In the genomic region with DNA sequence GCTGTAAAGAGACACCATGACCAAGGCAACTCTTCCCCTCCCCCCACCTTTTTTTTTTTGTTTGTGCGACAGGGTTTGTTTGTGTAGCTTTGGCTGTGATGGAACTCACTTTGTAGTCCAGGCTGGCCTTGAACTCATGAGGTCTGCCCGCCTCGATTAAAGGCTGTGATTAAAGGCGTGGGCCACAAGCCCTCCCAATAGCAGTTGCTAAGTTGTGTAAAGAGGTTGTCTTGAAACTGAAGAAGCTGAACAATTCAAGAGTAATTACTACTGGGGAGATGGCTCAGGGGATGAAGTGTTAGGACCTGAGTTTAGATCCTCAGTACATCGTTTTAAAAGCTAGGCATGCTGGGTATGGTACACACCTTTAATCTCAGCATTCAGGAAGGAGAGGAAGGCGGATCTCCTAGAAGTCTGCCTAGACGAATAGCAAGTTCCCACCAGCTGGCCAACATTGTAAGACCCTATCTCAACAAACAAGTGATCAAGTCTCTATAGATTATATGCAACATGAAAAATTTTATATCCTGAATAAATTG, we compare ENCODE assay signal across 8 mouse cellular contexts. TPM values are rescaled to one million over a fixed set of nuclear protein-coding genes. Genes with fewer than 3 reads are reported as not detected.
DNase-seq lines count a peak whose midpoint lies in the region; ATAC-seq lines count a peak whose summit lies in the region.

No protein-coding gene starts in this region.

- 54% methylated on average over 7 of the region's 7 CpGs for WGBS in lung, embryonic 15.5 days
- WGBS in forebrain, embryonic 12.5 days = 69% methylated on average over 7 of the region's 7 CpGs
- 70% methylated on average over 7 of the region's 7 CpGs for WGBS in limb, embryonic 11.5 days
- 70% methylated on average over 7 of the region's 7 CpGs for WGBS in neural tube, embryonic 15.5 days

- H3K4me3 ChIP-seq in lung, embryonic 15.5 days = peak overlapping the region; percentile 67
- H3K4me3 ChIP-seq in forebrain, embryonic 12.5 days (replicated peaks) = peak overlapping the region; percentile 57
- peak overlapping the region; percentile 84 for H3K4me3 ChIP-seq in limb, embryonic 11.5 days (ENCODE audit: low read depth, low read length)
- peak overlapping the region; percentile 63 for H3K4me3 ChIP-seq in neural tube, embryonic 15.5 days (replicated peaks)

- peak overlapping the region; percentile 32 for H3K27ac ChIP-seq in lung, embryonic 15.5 days
- H3K27ac ChIP-seq in forebrain, embryonic 12.5 days = peak overlapping the region; percentile 33; the same call in 1 of the 2 replicates
- H3K27ac ChIP-seq in limb, embryonic 11.5 days (replicated peaks; ENCODE audit: low read depth, low read length) = no peak overlapping the region
- H3K27ac ChIP-seq in neural tube, embryonic 15.5 days (replicated peaks) = peak overlapping the region; percentile 81

- no peak for DNase-seq in lung, adult 18-20 months
- no peak for DNase-seq in limb, embryonic 11.5 days (ENCODE audit: low spot score)
- DNase-seq in adrenal gland, adult 18-20 months (ENCODE audit: low spot score in 2 of 2) = no peak
- DNase-seq in adrenal gland, adult 8-10 months = no peak
- DNase-seq in kidney, adult 18-20 months = no peak

- peaks cover 15% of the 10 kb centered on the region for H3K4me1 ChIP-seq in lung, embryonic 15.5 days
- H3K4me1 ChIP-seq in forebrain, embryonic 12.5 days = peaks cover 19% of the 10 kb centered on the region
- peaks cover 5% of the 10 kb centered on the region; the same call in 1 of the 2 replicates for H3K4me1 ChIP-seq in limb, embryonic 11.5 days (ENCODE audit: control insufficient read depth, insufficient read depth, low read length)
- H3K4me1 ChIP-seq in neural tube, embryonic 15.5 days = peaks cover 24% of the 10 kb centered on the region

- no peaks in the 10 kb centered on the region for H3K27me3 ChIP-seq in lung, embryonic 15.5 days
- H3K27me3 ChIP-seq in forebrain, embryonic 12.5 days = no peaks in the 10 kb centered on the region
- H3K27me3 ChIP-seq in limb, embryonic 11.5 days (ENCODE audit: control insufficient read depth, insufficient read depth, low read length) = no peaks in the 10 kb centered on the region
- H3K27me3 ChIP-seq in neural tube, embryonic 15.5 days (replicated peaks) = no peaks in the 10 kb centered on the region

- no peaks in the 10 kb centered on the region for H3K9me3 ChIP-seq in lung, embryonic 15.5 days
- H3K9me3 ChIP-seq in forebrain, embryonic 12.5 days = no peaks in the 10 kb centered on the region
- no peaks in the 10 kb centered on the region for H3K9me3 ChIP-seq in limb, embryonic 11.5 days (ENCODE audit: control insufficient read depth, low read length)
- no peaks in the 10 kb centered on the region for H3K9me3 ChIP-seq in neural tube, embryonic 15.5 days (replicated peaks)

- peaks cover 27% of the 10 kb centered on the region for H3K36me3 ChIP-seq in lung, embryonic 15.5 days
- peaks cover 32% of the 10 kb centered on the region for H3K36me3 ChIP-seq in forebrain, embryonic 12.5 days (replicated peaks)
- peaks cover 16% of the 10 kb centered on the region for H3K36me3 ChIP-seq in limb, embryonic 11.5 days (ENCODE audit: control insufficient read depth, insufficient read depth, low read length)
- H3K36me3 ChIP-seq in neural tube, embryonic 15.5 days = peaks cover 31% of the 10 kb centered on the region

- peak overlapping the region; percentile 72 for H3K4me2 ChIP-seq in lung, embryonic 15.5 days
- peak overlapping the region; percentile 60 for H3K4me2 ChIP-seq in forebrain, embryonic 12.5 days
- peak overlapping the region; percentile 81 for H3K4me2 ChIP-seq in limb, embryonic 11.5 days (ENCODE audit: low read depth, severe bottlenecking)
- peak overlapping the region; percentile 86 for H3K4me2 ChIP-seq in neural tube, embryonic 15.5 days

- ATAC-seq in lung, embryonic 15.5 days (ENCODE audit: borderline replicate concordance, extremely low read depth, low FRiP score, low TSS enrichment) = no peak
- no peak for ATAC-seq in forebrain, embryonic 12.5 days (ENCODE audit: low FRiP score)
- ATAC-seq in limb, embryonic 11.5 days (ENCODE audit: insufficient number of reproducible peaks, low FRiP score, low TSS enrichment, low read depth) = no peak
- ATAC-seq in neural tube, embryonic 15.5 days (ENCODE audit: low FRiP score) = no peak

- H3K9ac ChIP-seq in lung, embryonic 15.5 days = peak overlapping the region; percentile 88; the same call in 1 of the 2 replicates
- H3K9ac ChIP-seq in forebrain, embryonic 12.5 days = peak overlapping the region; percentile 73
- no peak overlapping the region for H3K9ac ChIP-seq in limb, embryonic 11.5 days (ENCODE audit: low read length)
- peak overlapping the region; percentile 80; the same call in 1 of the 2 replicates for H3K9ac ChIP-seq in neural tube, embryonic 15.5 days (replicated peaks)

RNA-seq across cellular contexts. Expression of a gene that starts 0.6 kb away (rescaled TPM):
- 316 and 320 TPM in 2 replicates for polyA plus RNA-seq in lung, embryonic 15.5 days (2015; fragmentation: Nextera tagmentation; extraction: Ambion mirVana)
- 274 and 282 TPM in 2 replicates for polyA plus RNA-seq in forebrain, embryonic 12.5 days (2016; fragmentation: Nextera tagmentation; extraction: Ambion mirVana)
- 300 and 307 TPM in 2 replicates for polyA plus RNA-seq in limb, embryonic 11.5 days (2014; fragmentation: Nextera tagmentation; extraction: Ambion mirVana)
- polyA plus RNA-seq in neural tube, embryonic 15.5 days (2015; fragmentation: Nextera tagmentation; extraction: Ambion mirVana) = 325 and 328 TPM in 2 replicates
- 100 to 1,000 TPM; 130 to 145 TPM for total RNA-seq in adrenal gland, adult 18-20 months (2021)
- total RNA-seq in adrenal gland, adult 8-10 months (2022) = 100 to 1,000 TPM; 123 to 142 (median 139) TPM

RNA-seq across cellular contexts. Expression of a gene that starts 4.7 kb away (rescaled TPM):
- polyA plus RNA-seq in lung, embryonic 15.5 days (2015; fragmentation: Nextera tagmentation; extraction: Ambion mirVana) = 20.8 and 21.3 TPM in 2 replicates
- polyA plus RNA-seq in forebrain, embryonic 12.5 days (2016; fragmentation: Nextera tagmentation; extraction: Ambion mirVana) = 43.9 and 44.1 TPM in 2 replicates
- polyA plus RNA-seq in limb, embryonic 11.5 days (2014; fragmentation: Nextera tagmentation; extraction: Ambion mirVana) = 21.1 and 23.6 TPM in 2 replicates
- polyA plus RNA-seq in neural tube, embryonic 15.5 days (2015; fragmentation: Nextera tagmentation; extraction: Ambion mirVana) = 22.0 and 24.9 TPM in 2 replicates
- total RNA-seq in adrenal gland, adult 18-20 months (2021) = 10 to 100 TPM; 10.1 to 10.9 TPM
- 10 to 100 TPM; 12.9 to 18.5 (median 16.1) TPM for total RNA-seq in adrenal gland, adult 8-10 months (2022)

RNA-seq across cellular contexts. Expression of a gene that starts 11.5 kb away (rescaled TPM):
- polyA plus RNA-seq in lung, embryonic 15.5 days (2015; fragmentation: Nextera tagmentation; extraction: Ambion mirVana) = 22.8 and 26.2 TPM in 2 replicates
- polyA plus RNA-seq in forebrain, embryonic 12.5 days (2016; fragmentation: Nextera tagmentation; extraction: Ambion mirVana) = 24.6 and 27.5 TPM in 2 replicates
- polyA plus RNA-seq in limb, embryonic 11.5 days (2014; fragmentation: Nextera tagmentation; extraction: Ambion mirVana) = 19.5 and 21.2 TPM in 2 replicates
- polyA plus RNA-seq in neural tube, embryonic 15.5 days (2015; fragmentation: Nextera tagmentation; extraction: Ambion mirVana) = 22.8 and 23.0 TPM in 2 replicates
- 10 to 100 TPM; 15.9 to 18.5 TPM for total RNA-seq in adrenal gland, adult 18-20 months (2021)
- total RNA-seq in adrenal gland, adult 8-10 months (2022) = 10 to 100 TPM; 19.5 to 34.6 (median 27.6) TPM

RNA-seq across cellular contexts. Expression of a gene that starts 11.9 kb away (rescaled TPM):
- polyA plus RNA-seq in lung, embryonic 15.5 days (2015; fragmentation: Nextera tagmentation; extraction: Ambion mirVana) = 216 and 228 TPM in 2 replicates
- 313 and 320 TPM in 2 replicates for polyA plus RNA-seq in forebrain, embryonic 12.5 days (2016; fragmentation: Nextera tagmentation; extraction: Ambion mirVana)
- 336 and 343 TPM in 2 replicates for polyA plus RNA-seq in limb, embryonic 11.5 days (2014; fragmentation: Nextera tagmentation; extraction: Ambion mirVana)
- polyA plus RNA-seq in neural tube, embryonic 15.5 days (2015; fragmentation: Nextera tagmentation; extraction: Ambion mirVana) = 62.9 and 99.9 TPM in 2 replicates
- 10 to 100 TPM; 17.3 to 28.1 TPM for total RNA-seq in adrenal gland, adult 18-20 months (2021)
- 10 to 100 TPM; 26.2 to 40.7 (median 32.4) TPM for total RNA-seq in adrenal gland, adult 8-10 months (2022)

RNA-seq across cellular contexts. Expression of a gene that starts 27.0 kb away (rescaled TPM):
- 86.7 and 92.3 TPM in 2 replicates for polyA plus RNA-seq in lung, embryonic 15.5 days (2015; fragmentation: Nextera tagmentation; extraction: Ambion mirVana)
- polyA plus RNA-seq in forebrain, embryonic 12.5 days (2016; fragmentation: Nextera tagmentation; extraction: Ambion mirVana) = 133 and 137 TPM in 2 replicates
- polyA plus RNA-seq in limb, embryonic 11.5 days (2014; fragmentation: Nextera tagmentation; extraction: Ambion mirVana) = 140 and 142 TPM in 2 replicates
- polyA plus RNA-seq in neural tube, embryonic 15.5 days (2015; fragmentation: Nextera tagmentation; extraction: Ambion mirVana) = 62.5 and 70.0 TPM in 2 replicates
- total RNA-seq in adrenal gland, adult 18-20 months (2021) = 10 to 100 TPM; 40.6 to 41.6 TPM
- 10 to 100 TPM; 42.4 to 62.7 (median 51.4) TPM for total RNA-seq in adrenal gland, adult 8-10 months (2022)
